Mouse (Mus musculus): Measurements from ENCODE around the gene Stac3.

Stac3 gene

GRCm38 (mm10) chr10:127500894-127501893 is at the start of gene Stac3:
Gene Stac3 (plus strand): TSS chr10:127501686.
- TF ChIP-seq GATA4 (IDR thresholded peaks at IDR 0.05; ENCODE audit: insufficient replicate concordance, low read length), result no peak

- no peak for TF ChIP-seq GATA4 (IDR thresholded peaks at IDR 0.05; ENCODE audit: insufficient replicate concordance, low read length)
Observed at GRCm38 (mm10) chr10:127453701-127454100, 47.8 kb upstream of the Stac3 start.

- no peak for TF ChIP-seq GATA4 (IDR thresholded peaks at IDR 0.05; ENCODE audit: insufficient replicate concordance, low read length)
Observed at GRCm38 (mm10) chr10:127462411-127463096, 38.9 kb upstream of the Stac3 start.

- no peak for TF ChIP-seq GATA4 (IDR thresholded peaks at IDR 0.05; ENCODE audit: insufficient replicate concordance, low read length)
Observed at GRCm38 (mm10) chr10:127471281-127471988, 30.1 kb upstream of the Stac3 start.

- TF ChIP-seq GATA4 (IDR thresholded peaks at IDR 0.05; ENCODE audit: insufficient replicate concordance, low read length), result no peak
Observed at GRCm38 (mm10) chr10:127472722-127473121, 28.8 kb upstream of the Stac3 start.

GRCm38 (mm10) chr10:127475175-127475574 is 26.3 kb upstream of the Stac3 start:
- no peak for TF ChIP-seq GATA4 (IDR thresholded peaks at IDR 0.05; ENCODE audit: insufficient replicate concordance, low read length)

- TF ChIP-seq GATA4 (IDR thresholded peaks at IDR 0.05; ENCODE audit: insufficient replicate concordance, low read length), result no peak
Observed at GRCm38 (mm10) chr10:127476541-127476940, 24.9 kb upstream of the Stac3 start.

GRCm38 (mm10) chr10:127477301-127477700 is 24.2 kb upstream of the Stac3 start:
- no peak for TF ChIP-seq GATA4 (IDR thresholded peaks at IDR 0.05; ENCODE audit: insufficient replicate concordance, low read length)

- TF ChIP-seq GATA4 (IDR thresholded peaks at IDR 0.05; ENCODE audit: insufficient replicate concordance, low read length), result no peak
Observed at GRCm38 (mm10) chr10:127479131-127479530, 22.4 kb upstream of the Stac3 start.

- TF ChIP-seq GATA4 (IDR thresholded peaks at IDR 0.05; ENCODE audit: insufficient replicate concordance, low read length), result no peak
Observed at GRCm38 (mm10) chr10:127480833-127481813, 20.4 kb upstream of the Stac3 start.

GRCm38 (mm10) chr10:127485235-127485634 is 16.3 kb upstream of the Stac3 start:
- no peak for TF ChIP-seq GATA4 (IDR thresholded peaks at IDR 0.05; ENCODE audit: insufficient replicate concordance, low read length)

- TF ChIP-seq GATA4 (IDR thresholded peaks at IDR 0.05; ENCODE audit: insufficient replicate concordance, low read length), result no peak
Observed at GRCm38 (mm10) chr10:127488856-127489255, 12.6 kb upstream of the Stac3 start.

GRCm38 (mm10) chr10:127490160-127491127 is 11.0 kb upstream of the Stac3 start:
- no peak for TF ChIP-seq GATA4 (IDR thresholded peaks at IDR 0.05; ENCODE audit: insufficient replicate concordance, low read length)

Measured in liver, adult (tissue).